Mouse (Mus musculus): Measurements from ENCODE around the gene Raly.

DNA sequence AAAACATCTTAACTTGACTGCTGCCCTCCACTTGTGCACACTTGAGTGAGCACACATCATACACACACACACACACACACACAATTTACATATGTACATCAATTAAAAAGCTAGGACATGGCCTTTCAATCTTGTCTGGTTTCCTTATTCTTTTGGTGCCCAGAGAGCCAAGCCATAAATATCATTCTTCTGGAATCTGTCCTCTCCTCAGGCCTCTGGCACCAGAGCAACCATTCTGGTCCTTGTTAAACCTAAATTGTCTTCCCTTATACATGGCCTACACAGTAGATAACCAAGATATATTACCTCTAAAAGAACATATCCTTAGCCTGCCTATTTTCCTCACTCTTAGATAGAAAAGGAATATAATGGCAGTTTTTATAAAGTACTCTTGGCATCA, 57.2 kb downstream of the Raly start:
- TF ChIP-seq CTCF (IDR thresholded peaks at IDR 0.05) (no peak), POLR2A (IDR thresholded peaks at IDR 0.05; ENCODE audit: insufficient read depth, low read depth, low read length) (no peak)

Data from heart, adult 2 months (tissue).